Mouse (Mus musculus) left cerebral cortex, adult 11 months (tissue): Measurements from ENCODE around the gene Serpinb9.
"Not testable (repeated sequence)": the region's sequence is repeated elsewhere in the genome, so short reads cannot be mapped to it uniquely, and the experiment has no call there.

ENCODE experiments used
- DNase-seq: peaks from one replicate; pipeline ENCODE4 v3.0.0; 2022; ENCODE audit warnings: low spot score

The Serpinb9 gene

GRCm38 (mm10) chr13:33003523-33004413 is 718 bp downstream of the Serpinb9 start:
- DNase-seq = no peak

GRCm38 (mm10) chr13:33004414-33005105 is 1.5 kb downstream of the Serpinb9 start:
- peak; percentile 73 for DNase-seq

GRCm38 (mm10) chr13:33005501-33006075 is 2.5 kb downstream of the Serpinb9 start:
- no peak for DNase-seq

GRCm38 (mm10) chr13:33006555-33006954 is 3.5 kb downstream of the Serpinb9 start:
- DNase-seq = no peak

GRCm38 (mm10) chr13:33012395-33012794 is 9.3 kb downstream of the Serpinb9 start:
- DNase-seq = no peak

- no peak for DNase-seq
Observed at GRCm38 (mm10) chr13:33013271-33013670, 10.2 kb downstream of the Serpinb9 start.

GRCm38 (mm10) chr13:33022371-33022770 is 19.3 kb downstream of the Serpinb9 start:
- DNase-seq = no peak

GRCm38 (mm10) chr13:33026427-33027057 is 23.5 kb downstream of the Serpinb9 start:
- DNase-seq = no peak

- DNase-seq = no peak
Observed at GRCm38 (mm10) chr13:33027244-33027643, 24.2 kb downstream of the Serpinb9 start, which contains the start of gene Serpinb9b. Gene Serpinb9b (plus strand): TSS chr13:33027416.

GRCm38 (mm10) chr13:33028146-33028545 is 25.1 kb downstream of the Serpinb9 start:
- no peak for DNase-seq

GRCm38 (mm10) chr13:33028550-33028949 is 25.5 kb downstream of the Serpinb9 start:
- no peak for DNase-seq

GRCm38 (mm10) chr13:33029478-33029877 is 26.4 kb downstream of the Serpinb9 start:
- DNase-seq = not testable (repeated sequence)

GRCm38 (mm10) chr13:33030281-33030680 is 27.2 kb downstream of the Serpinb9 start:
- no peak for DNase-seq

- no peak for DNase-seq
Observed at GRCm38 (mm10) chr13:33035506-33035905, 32.5 kb downstream of the Serpinb9 start.

- DNase-seq = no peak
Observed at GRCm38 (mm10) chr13:33043542-33043941, 40.5 kb downstream of the Serpinb9 start.

- no peak for DNase-seq
Observed at GRCm38 (mm10) chr13:33047234-33047633, 44.2 kb downstream of the Serpinb9 start.

GRCm38 (mm10) chr13:33048187-33048586 is 45.1 kb downstream of the Serpinb9 start:
- DNase-seq = no peak

- DNase-seq = no peak
Observed at GRCm38 (mm10) chr13:33051697-33052096, 48.6 kb downstream of the Serpinb9 start.

- DNase-seq = no peak
Observed at GRCm38 (mm10) chr13:33063048-33063447, 60.0 kb downstream of the Serpinb9 start.
